Mouse (Mus musculus): ENCODE data around the gene Zcchc17.

GRCm38 (mm10) chr4:130295047-130295745, 64.5 kb downstream of the Zcchc17 start:
- TF ChIP-seq POLR2A (IDR thresholded peaks at IDR 0.05; ENCODE audit: low read depth, low read length) = no peak
- no peak for TF ChIP-seq MYC (IDR thresholded peaks at IDR 0.05; ENCODE audit: low read depth, low read length)
- no peak for TF ChIP-seq ZNF384 (IDR thresholded peaks at IDR 0.05; ENCODE audit: low read depth, low read length)
- peak in 1 of 2 experiments; percentile 20; a peak in 2 of 4 replicates for TF ChIP-seq CTCF (conservative IDR thresholded peaks at IDR 0.05 in 1 of 2, IDR thresholded peaks at IDR 0.05 in 1 of 2; ENCODE audit: low read depth in 2 of 2, low read length in 2 of 2)
